18 mouse cellular contexts compared by ENCODE assay signal in the genomic region with DNA sequence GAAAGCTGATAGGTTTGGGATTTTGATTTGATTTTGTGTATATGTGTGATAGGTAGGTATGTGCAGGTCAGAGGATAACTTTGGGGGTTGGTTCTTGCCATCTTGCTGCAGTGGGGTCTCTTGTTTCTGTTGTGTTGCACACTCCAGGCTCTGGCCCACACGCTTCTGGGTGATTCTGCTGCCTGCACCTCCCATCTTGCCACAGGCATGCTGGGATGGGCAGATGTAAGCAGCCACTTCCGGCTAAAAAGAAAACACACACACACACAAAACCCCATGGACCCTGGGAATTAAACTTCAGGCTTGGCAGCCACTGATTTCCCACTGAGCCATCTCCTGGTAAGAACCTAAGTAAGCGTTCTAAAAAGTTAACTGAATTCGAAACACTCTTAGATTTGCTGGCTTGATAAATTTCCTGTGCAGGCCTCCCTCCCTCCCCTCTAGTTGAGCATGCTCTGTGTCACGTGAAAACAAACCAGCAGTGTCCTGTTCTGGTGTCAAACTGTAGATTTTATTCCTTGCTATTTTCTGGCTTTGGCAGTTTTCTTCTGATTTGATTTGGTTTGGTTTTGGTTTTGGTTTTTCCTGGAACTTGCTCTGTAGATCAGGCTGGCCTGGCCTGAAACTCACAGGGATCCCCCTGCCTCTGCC.
DNase-seq lines count a peak whose midpoint lies in the region; ATAC-seq and TF ChIP-seq lines count a peak whose summit lies in the region.
"Had no signal": no experiment of that assay in that cellular context is flagged by ENCODE, and none has a peak within 500 bp of the region (broad histone marks: within the 10 kb centered on the region; RNA-seq: fewer than 3 reads in every experiment).

No protein-coding gene starts in this region.

- no peak overlapping the region for H3K4me2 ChIP-seq in embryonic facial prominence, embryonic 13.5 days
- H3K4me2 ChIP-seq: forebrain, embryonic 13.5 days; heart, embryonic 11.5 days; liver, embryonic 12.5 days; lung, embryonic 14.5 days; midbrain, embryonic 11.5 days had no signal

- WGBS in spleen, adult 2 months = 42% methylated on average over 5 of the region's 5 CpGs
- WGBS in embryonic facial prominence, embryonic 13.5 days = 57% methylated on average over 5 of the region's 5 CpGs
- 73% methylated on average over 5 of the region's 5 CpGs for WGBS in small intestine, adult 2 months

- H3K27ac ChIP-seq in spleen, adult 2 months (ENCODE audit: insufficient read depth, low read length) = 0 out of 2 replicates have a peak overlapping the region, but pooled peaks have one; percentile 4
- peak overlapping the region; percentile 60; the same call in 1 of the 2 replicates for H3K27ac ChIP-seq in embryonic facial prominence, embryonic 13.5 days
- peak overlapping the region; percentile 33; the same call in 1 of the 2 replicates for H3K27ac ChIP-seq in small intestine, adult 2 months (ENCODE audit: insufficient read depth, low read depth, low read length)
- H3K27ac ChIP-seq: forebrain, embryonic 13.5 days; liver, embryonic 12.5 days; macrophage had no signal

- H3K9ac ChIP-seq in embryonic facial prominence, embryonic 13.5 days = no peak overlapping the region
- H3K9ac ChIP-seq: forebrain, embryonic 13.5 days; liver, embryonic 12.5 days; lung, embryonic 14.5 days had no signal

- H3K36me3 ChIP-seq in spleen, adult 2 months (ENCODE audit: control insufficient read depth, insufficient read depth, low read length) = no peaks in the 10 kb centered on the region
- peaks cover 86% of the 10 kb centered on the region for H3K36me3 ChIP-seq in embryonic facial prominence, embryonic 13.5 days
- H3K36me3 ChIP-seq in small intestine, adult 2 months (ENCODE audit: control insufficient read depth, insufficient read depth, low read length) = peaks cover 2% of the 10 kb centered on the region; the same call in 1 of the 2 replicates

- no peaks in the 10 kb centered on the region for H3K27me3 ChIP-seq in spleen, adult 2 months (ENCODE audit: control insufficient read depth, insufficient read depth, low read length)
- H3K27me3 ChIP-seq in embryonic facial prominence, embryonic 13.5 days = no peaks in the 10 kb centered on the region
- no peaks in the 10 kb centered on the region for H3K27me3 ChIP-seq in small intestine, adult 2 months (ENCODE audit: control insufficient read depth, insufficient read depth, low read length)
- H3K27me3 ChIP-seq: forebrain, embryonic 13.5 days; liver, embryonic 12.5 days had no signal

- peak; percentile 69 for ATAC-seq in CD4-positive, CD25-positive, alpha-beta regulatory T cell, adult 4 months
- no peak for ATAC-seq in embryonic facial prominence, embryonic 13.5 days (ENCODE audit: insufficient number of reproducible peaks, insufficient read depth, low FRiP score, low TSS enrichment, low read depth)
- ATAC-seq: forebrain, embryonic 13.5 days; hindbrain, embryonic 16.5 days; liver, embryonic 12.5 days had no signal

- H3K4me1 ChIP-seq in spleen, adult 2 months (ENCODE audit: control insufficient read depth, insufficient read depth, insufficient read length) = no peaks in the 10 kb centered on the region
- peaks cover 18% of the 10 kb centered on the region; the same call in 1 of the 2 replicates for H3K4me1 ChIP-seq in embryonic facial prominence, embryonic 13.5 days
- peaks cover 12% of the 10 kb centered on the region; the same call in 1 of the 2 replicates for H3K4me1 ChIP-seq in small intestine, adult 2 months (ENCODE audit: control insufficient read depth, insufficient read depth, insufficient read length, low read length)
- H3K4me1 ChIP-seq: forebrain, embryonic 13.5 days had no signal

- H3K4me3 ChIP-seq in spleen, adult 2 months (ENCODE audit: extremely low read depth, insufficient read depth, insufficient read length) = no peak overlapping the region
- no peak overlapping the region for H3K4me3 ChIP-seq in embryonic facial prominence, embryonic 13.5 days
- no peak overlapping the region for H3K4me3 ChIP-seq in small intestine, adult 2 months (ENCODE audit: low read depth, low read length)
- H3K4me3 ChIP-seq: forebrain, embryonic 13.5 days; liver, embryonic 12.5 days had no signal

- TF ChIP-seq CTCF in spleen, adult 2 months (IDR thresholded peaks at IDR 0.05; ENCODE audit: extremely low read depth, insufficient read depth, insufficient read length, insufficient replicate concordance) = no peak
- no peak for TF ChIP-seq CTCF in small intestine, adult 2 months (IDR thresholded peaks at IDR 0.05; ENCODE audit: extremely low read depth, insufficient read length, insufficient replicate concordance, low read depth, low read length)

- no peak for DNase-seq in spleen, adult 2 months (ENCODE audit: low read depth in 1 of 2, low spot score in 2 of 2)
- DNase-seq in spleen, adult 18-20 months = no peak
- DNase-seq in urinary bladder, postnatal 14 days (ENCODE audit: low spot score) = no peak
- DNase-seq in kidney, postnatal 4 days = no peak
- DNase-seq: adrenal gland, adult 2 months; cerebellum, postnatal 25 days; heart, postnatal 14 days; kidney, adult 18-20 months; lung, embryonic 14.5 days had no signal

- no peak for TF ChIP-seq POLR2A in spleen, adult 2 months (IDR thresholded peaks at IDR 0.05; ENCODE audit: low read depth, low read length)
- TF ChIP-seq POLR2A in small intestine, adult 2 months (IDR thresholded peaks at IDR 0.05; ENCODE audit: low read depth, low read length) = no peak

- no peaks in the 10 kb centered on the region for H3K9me3 ChIP-seq in embryonic facial prominence, embryonic 13.5 days
- H3K9me3 ChIP-seq: forebrain, embryonic 13.5 days; liver, embryonic 12.5 days had no signal

Comparison
In these comparisons a context has a peak if more than half of its experiments do, and no peak if none do; other contexts are left out.
1. H3K27ac ChIP-seq: peak in every context shown above with its lines; median percentile 60 in embryonic facial prominence, embryonic 13.5 days; 33 in small intestine, adult 2 months; 4 in spleen, adult 2 months.